Mouse (Mus musculus): ENCODE results near the gene St3gal4. TPM values are rescaled to one million over a fixed set of nuclear protein-coding genes. Genes with fewer than 3 reads are reported as not detected.

St3gal4 gene
- polyA plus RNA-seq, 1 experiment from 2014 or later = 15.5 TPM

- Histone ChIP-seq H3K79me2 (ENCODE audit: inconsistent target) (no peaks in the 10 kb centered on the region), H3K4me3 (ENCODE audit: inconsistent target) (no peak overlapping the region), H3K27ac (no peak overlapping the region), H3K36me3 (ENCODE audit: inconsistent target) (no peaks in the 10 kb centered on the region)
- 93% methylated on average over 9 of the region's 9 CpGs for WGBS (ENCODE audit: missing documents)
Measured at GRCm38 (mm10) chr9:35145118-35145517, 26.1 kb upstream of the St3gal4 start.

- 27% methylated on average over 2 of the region's 2 CpGs for WGBS (ENCODE audit: missing documents)
- Histone ChIP-seq H3K4me3 (ENCODE audit: inconsistent target) (no peak overlapping the region), H3K36me3 (ENCODE audit: inconsistent target) (no peaks in the 10 kb centered on the region), H3K79me2 (ENCODE audit: inconsistent target) (no peaks in the 10 kb centered on the region), H3K27ac (no peak overlapping the region)
Measured at GRCm38 (mm10) chr9:35142221-35142620, 23.2 kb upstream of the St3gal4 start.

GRCm38 (mm10) chr9:35139231-35139744, 20.2 kb upstream of the St3gal4 start:
- 95% methylated on average over 5 of the region's 5 CpGs for WGBS (ENCODE audit: missing documents)
- no peaks in the 10 kb centered on the region; the same call in 1 of the 2 replicates for H3K36me3 ChIP-seq (ENCODE audit: inconsistent target)
- no peaks in the 10 kb centered on the region for H3K79me2 ChIP-seq (ENCODE audit: inconsistent target)
- no peak overlapping the region for H3K4me3 ChIP-seq (ENCODE audit: inconsistent target)
- no peak overlapping the region for H3K27ac ChIP-seq

- Histone ChIP-seq H3K27ac (no peak overlapping the region), H3K36me3 (ENCODE audit: inconsistent target) (no peaks in the 10 kb centered on the region; the same call in 1 of the 2 replicates), H3K4me3 (ENCODE audit: inconsistent target) (no peak overlapping the region), H3K79me2 (ENCODE audit: inconsistent target) (no peaks in the 10 kb centered on the region)
- WGBS (ENCODE audit: missing documents) = 85% methylated on average over 7 of the region's 7 CpGs
Measured at GRCm38 (mm10) chr9:35138029-35138428, 19.0 kb upstream of the St3gal4 start.

GRCm38 (mm10) chr9:35135575-35135974, 16.5 kb upstream of the St3gal4 start:
- no peak overlapping the region for H3K4me3 ChIP-seq (ENCODE audit: inconsistent target)
- no peaks in the 10 kb centered on the region for H3K79me2 ChIP-seq (ENCODE audit: inconsistent target)
- H3K27ac ChIP-seq = no peak overlapping the region
- WGBS (ENCODE audit: missing documents) = 60% methylated on average over 6 of the region's 6 CpGs
- H3K36me3 ChIP-seq (ENCODE audit: inconsistent target) = no peaks in the 10 kb centered on the region; the same call in 1 of the 2 replicates

GRCm38 (mm10) chr9:35131637-35132397, 12.7 kb upstream of the St3gal4 start:
- H3K27ac ChIP-seq = no peak overlapping the region
- no peak overlapping the region for H3K4me3 ChIP-seq (ENCODE audit: inconsistent target)
- 93% methylated on average over 16 of the region's 16 CpGs for WGBS (ENCODE audit: missing documents)
- no peaks in the 10 kb centered on the region; the same call in 1 of the 2 replicates for H3K36me3 ChIP-seq (ENCODE audit: inconsistent target)
- no peaks in the 10 kb centered on the region for H3K79me2 ChIP-seq (ENCODE audit: inconsistent target)

GRCm38 (mm10) chr9:35128995-35129418, 9.9 kb upstream of the St3gal4 start:
- H3K27ac ChIP-seq = no peak overlapping the region
- H3K36me3 ChIP-seq (ENCODE audit: inconsistent target) = 0 out of 2 replicates have a peak, but pooled peaks cover 8% of the 10 kb centered on the region
- 88% methylated on average over 9 of the region's 9 CpGs for WGBS (ENCODE audit: missing documents)
- H3K79me2 ChIP-seq (ENCODE audit: inconsistent target) = no peaks in the 10 kb centered on the region
- no peak overlapping the region for H3K4me3 ChIP-seq (ENCODE audit: inconsistent target)

GRCm38 (mm10) chr9:35128564-35128963, 9.5 kb upstream of the St3gal4 start:
- no peak overlapping the region for H3K4me3 ChIP-seq (ENCODE audit: inconsistent target)
- H3K36me3 ChIP-seq (ENCODE audit: inconsistent target) = 0 out of 2 replicates have a peak, but pooled peaks cover 8% of the 10 kb centered on the region
- no peak overlapping the region for H3K27ac ChIP-seq
- WGBS (ENCODE audit: missing documents) = 85% methylated on average over 3 of the region's 3 CpGs
- H3K79me2 ChIP-seq (ENCODE audit: inconsistent target) = no peaks in the 10 kb centered on the region

- 0 out of 2 replicates have a peak, but pooled peaks cover 8% of the 10 kb centered on the region for H3K36me3 ChIP-seq (ENCODE audit: inconsistent target)
- 97% methylated on average over 5 of the region's 5 CpGs for WGBS (ENCODE audit: missing documents)
Measured at GRCm38 (mm10) chr9:35127561-35127960, 8.5 kb upstream of the St3gal4 start.

GRCm38 (mm10) chr9:35127147-35127546, 8.1 kb upstream of the St3gal4 start:
- Histone ChIP-seq H3K79me2 (ENCODE audit: inconsistent target) (no peaks in the 10 kb centered on the region), H3K4me3 (ENCODE audit: inconsistent target) (no peak overlapping the region), H3K36me3 (ENCODE audit: inconsistent target) (0 out of 2 replicates have a peak, but pooled peaks cover 8% of the 10 kb centered on the region), H3K27ac (no peak overlapping the region)
- WGBS (ENCODE audit: missing documents) = 92% methylated on average over 6 of the region's 6 CpGs

More at GRCm38 (mm10) chr9:35127561-35127960, 8.5 kb upstream of the St3gal4 start:
- Histone ChIP-seq H3K79me2 (ENCODE audit: inconsistent target) (no peaks in the 10 kb centered on the region), H3K27ac (no peak overlapping the region), H3K4me3 (ENCODE audit: inconsistent target) (no peak overlapping the region)

- H3K36me3 ChIP-seq (ENCODE audit: inconsistent target) = 0 out of 2 replicates have a peak, but pooled peaks cover 8% of the 10 kb centered on the region
- no peak overlapping the region for H3K27ac ChIP-seq
- no peaks in the 10 kb centered on the region for H3K79me2 ChIP-seq (ENCODE audit: inconsistent target)
- WGBS (ENCODE audit: missing documents) = 93% methylated on average over 8 of the region's 8 CpGs
- no peak overlapping the region for H3K4me3 ChIP-seq (ENCODE audit: inconsistent target)
Measured at GRCm38 (mm10) chr9:35124678-35124955, 5.5 kb upstream of the St3gal4 start.

GRCm38 (mm10) chr9:35123804-35124677, 5.0 kb upstream of the St3gal4 start:
- no peak overlapping the region for H3K4me3 ChIP-seq (ENCODE audit: inconsistent target)
- no peaks in the 10 kb centered on the region for H3K79me2 ChIP-seq (ENCODE audit: inconsistent target)
- 10% methylated on average over 11 of the region's 11 CpGs for WGBS (ENCODE audit: missing documents)
- peak overlapping the region; percentile 22 for H3K27ac ChIP-seq
- 0 out of 2 replicates have a peak, but pooled peaks cover 8% of the 10 kb centered on the region for H3K36me3 ChIP-seq (ENCODE audit: inconsistent target)

GRCm38 (mm10) chr9:35123456-35123803, 4.4 kb upstream of the St3gal4 start:
- H3K36me3 ChIP-seq (ENCODE audit: inconsistent target) = 0 out of 2 replicates have a peak, but pooled peaks cover 8% of the 10 kb centered on the region
- H3K4me3 ChIP-seq (ENCODE audit: inconsistent target) = no peak overlapping the region
- H3K27ac ChIP-seq = peak overlapping the region; percentile 22
- 95% methylated on average over 2 of the region's 2 CpGs for WGBS (ENCODE audit: missing documents)
- no peaks in the 10 kb centered on the region for H3K79me2 ChIP-seq (ENCODE audit: inconsistent target)

GRCm38 (mm10) chr9:35122551-35123266, 3.6 kb upstream of the St3gal4 start:
- Histone ChIP-seq H3K36me3 (ENCODE audit: inconsistent target) (0 out of 2 replicates have a peak, but pooled peaks cover 8% of the 10 kb centered on the region), H3K4me3 (ENCODE audit: inconsistent target) (no peak overlapping the region), H3K27ac (no peak overlapping the region), H3K79me2 (ENCODE audit: inconsistent target) (no peaks in the 10 kb centered on the region)
- 66% methylated on average over 5 of the region's 5 CpGs for WGBS (ENCODE audit: missing documents)

Measured in macrophage (primary cell).